Mouse (Mus musculus): Measurements from ENCODE around the gene Tbc1d24.

The Tbc1d24 gene

DNA sequence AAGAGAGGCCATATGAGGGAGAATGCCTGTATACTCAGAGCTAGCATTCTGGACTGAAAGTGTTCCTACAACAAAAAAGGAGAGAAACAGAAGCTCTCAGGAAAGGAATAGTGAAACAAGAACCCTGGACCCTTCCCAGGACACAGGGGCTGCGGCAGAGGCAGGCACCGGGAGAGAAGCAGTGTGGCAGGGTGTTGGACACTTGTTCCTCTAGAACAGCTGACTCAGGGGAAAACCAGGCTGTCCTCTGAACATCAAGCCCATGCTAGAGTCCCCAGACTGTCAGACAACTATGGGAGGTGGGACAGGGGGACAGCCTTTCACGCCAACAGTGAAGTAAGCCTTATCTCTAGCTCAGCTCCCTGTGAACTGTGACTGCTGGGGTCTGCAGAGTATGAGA lies 5.2 kb upstream of the Tbc1d24 start:
- DNase-seq (ENCODE audit: low spot score in 2 of 2), result no peak

GRCm38 (mm10) chr17:24209916-24210240 lies 4.5 kb upstream of the Tbc1d24 start:
- DNase-seq (ENCODE audit: low spot score in 2 of 2), result no peak

DNA sequence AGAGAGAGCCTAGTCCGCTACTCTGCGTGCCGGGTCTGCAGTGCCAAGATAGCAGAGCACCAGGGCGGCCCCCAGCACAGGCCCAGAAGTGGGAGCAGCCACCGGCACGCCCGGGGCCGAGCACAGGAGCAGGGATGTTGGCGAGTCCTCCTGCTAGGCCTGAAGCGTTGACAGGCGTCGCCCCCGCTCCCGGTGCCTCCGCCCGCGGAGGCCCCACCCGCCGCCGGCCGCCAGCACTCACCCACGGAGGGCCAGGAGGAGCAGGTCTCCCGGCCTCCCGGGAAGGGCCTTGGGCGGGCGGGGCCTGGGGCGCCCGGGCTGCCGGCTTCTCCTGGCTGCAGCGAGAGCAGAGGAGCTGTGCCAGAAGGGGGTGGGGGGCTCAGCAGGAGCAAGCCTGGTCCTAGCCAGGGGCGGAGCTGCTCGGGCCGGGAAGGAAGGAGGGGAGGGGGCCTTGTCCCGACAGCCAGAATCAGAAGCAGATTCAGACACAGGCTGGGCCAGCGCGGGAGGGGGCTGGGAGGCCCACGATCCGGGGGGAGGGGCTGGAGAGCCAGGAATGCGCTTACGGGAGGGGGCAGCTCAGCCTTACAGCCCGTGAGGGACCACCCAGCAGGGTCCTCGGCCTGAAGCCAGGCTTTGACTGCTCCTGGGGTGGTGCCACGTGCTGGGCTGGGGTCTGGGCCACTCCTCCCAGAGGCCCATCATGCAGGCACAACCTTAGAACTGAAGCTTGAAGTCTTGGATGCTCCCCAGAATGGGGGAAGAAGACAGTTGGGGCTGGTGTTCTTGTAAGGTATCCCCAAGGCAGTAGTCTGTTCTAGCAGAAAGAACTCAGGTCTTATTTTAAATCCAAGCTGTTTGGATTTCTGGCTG lies 3.9 kb upstream of the Tbc1d24 start, which contains the start of gene Ntn3:
TSS of gene Ntn3 (minus strand) at position 489 of the 873 bp plus-strand sequence.
- peak; percentile 34 to 45 for DNase-seq (ENCODE audit: low spot score in 2 of 2)

GRCm38 (mm10) chr17:24208641-24209042 lies 3.3 kb upstream of the Tbc1d24 start:
- DNase-seq (ENCODE audit: low spot score in 2 of 2), result no peak

- DNase-seq (ENCODE audit: low spot score in 2 of 2), result no peak
Observed at GRCm38 (mm10) chr17:24207768-24208640, 2.6 kb upstream of the Tbc1d24 start.

DNA sequence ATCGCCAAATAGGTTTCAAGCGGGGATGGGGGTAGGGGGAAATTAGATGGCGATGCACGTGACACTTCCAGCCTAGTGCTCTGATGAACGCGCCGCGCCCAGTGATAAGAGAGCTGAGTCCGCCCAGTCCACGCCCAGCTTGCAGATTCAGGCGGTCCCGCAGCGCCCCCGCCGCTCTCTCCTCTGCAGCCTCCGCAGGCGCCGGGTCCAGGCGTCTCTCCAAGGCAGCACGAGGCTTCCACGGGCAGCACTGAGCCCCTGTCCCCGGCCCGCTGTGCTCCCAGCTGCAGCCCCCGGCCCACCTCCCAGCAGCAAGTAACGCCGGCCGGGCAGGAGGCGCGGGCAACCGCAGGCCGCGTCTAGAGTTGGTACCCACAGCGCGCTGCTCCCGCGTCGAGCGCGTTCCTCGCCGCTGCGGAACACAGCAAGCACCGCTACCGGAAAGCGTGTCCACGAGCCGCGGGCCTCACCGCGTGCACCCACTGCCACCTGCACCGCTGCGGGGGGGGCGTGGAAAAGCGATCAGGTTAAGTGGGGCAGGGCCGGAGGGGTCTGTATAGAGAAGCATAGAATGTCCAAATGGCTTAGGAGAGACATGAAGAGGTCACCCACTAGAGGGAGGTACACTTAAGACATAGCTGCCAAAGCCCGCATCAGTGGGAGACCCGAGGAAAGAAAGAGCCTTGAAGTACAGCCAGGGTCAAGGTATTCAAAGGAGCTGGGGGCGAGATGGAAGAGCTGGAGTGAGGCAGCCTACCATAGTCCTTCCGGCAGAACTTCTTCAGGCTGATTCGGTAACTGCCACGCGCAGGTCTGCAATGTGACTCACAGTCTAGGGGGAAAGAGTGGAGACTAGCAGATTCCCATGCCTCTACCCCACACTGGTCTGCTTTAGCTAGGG lies 1.3 kb upstream of the Tbc1d24 start:
- DNase-seq (ENCODE audit: low spot score in 2 of 2), result peak; percentile 29 to 41

- DNase-seq (ENCODE audit: low spot score in 2 of 2), result no peak
Observed at GRCm38 (mm10) chr17:24205908-24206361, 573 bp upstream of the Tbc1d24 start.

DNA sequence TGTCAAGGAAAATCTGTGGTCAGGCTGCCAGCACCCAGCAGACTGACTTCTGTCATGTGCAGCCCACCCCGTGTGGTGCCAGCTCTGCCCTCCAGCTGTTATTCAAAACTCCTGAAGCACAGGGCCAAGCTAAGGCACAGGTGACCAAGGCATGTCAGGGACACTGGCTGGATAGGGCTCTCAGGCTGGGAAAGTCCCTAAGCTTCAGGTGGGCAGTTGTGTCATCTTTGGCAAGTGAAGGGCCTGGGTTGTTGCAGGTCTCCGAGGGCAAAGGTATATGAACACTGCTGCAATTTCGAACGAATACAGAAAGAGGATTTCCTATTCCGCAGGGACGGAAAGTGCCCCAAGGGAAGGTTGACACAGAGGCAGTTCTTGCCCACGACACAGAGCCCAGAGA lies 516 bp downstream of the Tbc1d24 start:
- no peak for DNase-seq (ENCODE audit: low spot score in 2 of 2)

DNA sequence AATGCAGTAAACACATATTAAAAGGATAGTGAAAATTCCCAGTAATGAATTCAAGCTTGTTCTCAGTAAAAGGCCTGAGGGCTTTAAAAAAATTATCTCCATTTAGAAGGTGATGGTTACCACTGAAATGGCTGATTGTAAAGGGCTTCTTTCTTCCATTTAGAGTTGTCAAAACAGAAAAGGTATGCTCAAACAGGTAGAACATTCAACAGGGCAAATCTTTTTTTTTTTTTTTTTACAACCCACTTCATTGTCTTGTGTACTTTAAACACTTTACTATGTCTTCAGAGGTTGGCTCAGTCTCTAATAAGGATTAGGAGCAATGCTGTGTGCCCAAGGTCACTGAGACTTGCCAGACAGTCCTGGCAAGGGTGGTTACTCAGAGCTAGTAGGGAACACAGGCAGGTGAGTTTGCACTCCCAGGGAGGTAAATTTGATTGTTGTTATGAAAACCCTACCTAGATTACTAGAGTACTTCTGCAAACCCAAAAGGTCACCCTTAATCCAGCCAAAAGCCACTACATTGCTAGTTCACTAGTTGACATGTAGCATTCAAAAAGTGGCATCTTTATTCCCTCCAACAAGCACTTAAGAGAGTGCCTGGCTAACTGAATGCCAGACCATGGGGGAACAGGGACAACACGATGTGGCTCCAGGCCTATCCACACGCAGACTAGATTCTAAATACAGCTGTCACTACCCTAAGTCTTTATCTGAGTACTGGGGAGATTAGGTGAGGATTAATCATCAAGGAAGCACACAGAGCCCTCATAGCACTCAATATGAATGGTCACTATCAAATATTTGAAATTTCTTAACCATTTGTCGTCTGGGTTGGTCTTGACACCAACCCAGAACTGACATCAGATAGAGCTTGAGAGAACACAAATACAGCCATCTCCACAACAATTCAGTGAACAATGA lies 1.5 kb downstream of the Tbc1d24 start:
- no peak for DNase-seq (ENCODE audit: low spot score in 2 of 2)

GRCm38 (mm10) chr17:24203068-24203467 lies 2.3 kb downstream of the Tbc1d24 start:
- DNase-seq (ENCODE audit: low spot score in 2 of 2), result no peak

DNA sequence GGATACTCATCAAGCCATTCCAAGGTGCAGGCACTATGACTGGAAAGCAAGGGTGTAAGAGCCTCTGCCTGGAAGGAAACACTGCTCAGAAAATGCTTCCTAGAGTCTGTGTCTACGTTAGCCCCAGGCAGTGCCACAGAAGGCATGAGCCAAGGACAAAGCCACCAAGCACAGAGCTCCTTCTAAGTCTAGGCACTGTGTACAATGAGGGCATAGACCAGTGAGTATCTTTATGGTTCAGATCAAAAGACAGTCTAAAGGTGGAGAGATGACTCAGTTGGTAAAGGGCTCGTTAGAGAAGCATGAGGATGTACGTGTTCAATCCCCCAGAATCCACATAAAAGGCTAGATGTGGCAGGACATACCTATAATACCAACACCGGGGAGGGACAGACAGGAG lies 4.3 kb downstream of the Tbc1d24 start:
- no peak for DNase-seq (ENCODE audit: low spot score in 2 of 2)

- no peak for DNase-seq (ENCODE audit: low spot score in 2 of 2)
Observed at GRCm38 (mm10) chr17:24199741-24200140, 5.6 kb downstream of the Tbc1d24 start.

DNA sequence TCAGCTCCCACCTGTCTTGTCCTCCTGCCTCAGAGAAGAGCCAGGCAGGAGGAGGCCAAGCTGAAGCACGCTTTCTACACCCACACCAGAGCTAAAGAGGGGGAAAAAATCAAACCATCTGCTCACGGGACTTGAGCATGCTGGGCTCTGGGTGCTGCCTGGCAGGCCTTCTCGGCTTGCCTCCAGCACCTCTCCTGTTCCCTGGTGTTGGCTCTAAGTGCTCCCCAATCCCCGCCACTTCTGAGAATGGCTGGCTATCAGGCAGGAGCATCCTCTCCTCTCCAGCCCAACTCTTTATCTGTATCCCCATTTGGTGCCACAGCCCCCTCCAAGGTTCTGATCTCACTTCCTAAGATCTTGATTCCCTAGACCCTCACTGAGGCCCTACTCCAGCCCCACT lies 6.1 kb downstream of the Tbc1d24 start:
- no peak for DNase-seq (ENCODE audit: low spot score in 2 of 2)

DNA sequence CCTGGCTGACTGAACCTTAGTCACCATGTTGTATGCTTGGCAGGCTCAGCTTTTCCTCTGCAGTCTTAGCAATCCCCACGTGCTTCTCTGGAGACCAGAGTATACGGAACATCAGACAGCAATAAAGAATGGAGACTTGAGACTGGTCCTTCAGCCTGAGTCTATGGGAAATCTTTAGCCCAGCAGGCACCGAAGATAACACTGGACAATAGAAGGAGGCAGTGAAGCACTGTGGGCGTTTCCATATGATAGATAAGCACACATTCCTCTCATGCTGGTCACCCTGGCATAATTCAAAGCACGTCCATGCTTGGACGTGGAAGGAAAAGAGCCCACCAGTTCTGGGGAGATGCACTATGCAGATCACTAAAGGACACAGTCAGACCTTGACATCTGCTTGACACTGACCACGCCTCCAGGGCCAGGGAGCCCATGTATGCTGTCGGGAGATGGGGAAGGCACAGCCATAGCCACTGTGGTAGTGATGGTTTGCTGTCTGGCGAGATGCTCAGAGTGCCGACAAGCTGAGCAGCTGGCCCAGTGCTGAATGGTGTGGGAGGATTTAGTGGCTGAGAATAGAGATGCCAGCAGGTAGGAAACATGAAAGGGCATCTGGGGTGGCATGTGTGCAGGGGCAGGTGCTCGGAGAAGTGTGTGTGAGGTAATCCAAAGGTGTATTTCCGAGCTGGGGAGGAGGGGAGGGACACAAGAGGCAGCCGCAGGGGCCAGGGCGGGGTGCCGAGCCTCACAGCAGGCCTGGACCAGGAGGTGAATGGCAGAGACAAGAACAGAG lies 8.1 kb downstream of the Tbc1d24 start:
- DNase-seq (ENCODE audit: low spot score in 2 of 2), result no peak

GRCm38 (mm10) chr17:24195349-24195748 lies 10.0 kb downstream of the Tbc1d24 start:
- DNase-seq (ENCODE audit: low spot score in 2 of 2), result no peak

- no peak for DNase-seq (ENCODE audit: low spot score in 2 of 2)
Observed at GRCm38 (mm10) chr17:24193769-24194168, 11.6 kb downstream of the Tbc1d24 start.

GRCm38 (mm10) chr17:24193268-24193667 lies 12.1 kb downstream of the Tbc1d24 start:
- no peak for DNase-seq (ENCODE audit: low spot score in 2 of 2)

GRCm38 (mm10) chr17:24192848-24193247 lies 12.5 kb downstream of the Tbc1d24 start:
- DNase-seq (ENCODE audit: low spot score in 2 of 2), result no peak

DNA sequence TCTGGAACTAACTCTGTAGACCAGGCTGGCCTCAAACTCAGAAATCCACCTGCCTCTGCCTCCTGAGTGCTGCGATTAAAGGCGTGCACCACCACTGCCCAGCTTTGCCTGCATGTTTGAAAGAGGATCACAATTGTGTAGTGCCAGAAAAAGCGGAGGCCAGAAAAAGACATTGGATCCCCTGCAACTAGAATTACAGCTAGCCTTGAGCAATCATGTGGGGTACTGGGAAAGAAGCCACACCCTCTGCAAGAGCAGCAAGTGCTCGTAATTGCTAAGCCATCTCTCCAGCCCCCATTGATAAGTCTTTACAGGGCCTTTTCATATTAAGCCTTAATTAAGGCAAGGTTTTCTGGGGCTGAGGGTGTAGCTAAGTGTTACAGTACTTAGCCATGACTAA lies 13.9 kb downstream of the Tbc1d24 start:
- no peak for DNase-seq (ENCODE audit: low spot score in 2 of 2)

GRCm38 (mm10) chr17:24190934-24191333 lies 14.4 kb downstream of the Tbc1d24 start:
- no peak for DNase-seq (ENCODE audit: low spot score in 2 of 2)
